Mouse (Mus musculus) liver, embryonic 16.5 days (tissue): ENCODE measurements around the gene Gm47959. TPM values are rescaled to one million over a fixed set of nuclear protein-coding genes. Genes with fewer than 3 reads are reported as not detected.

Experiments used
- ATAC-seq: fragments of 200-750 bp; cut with Nextera tagmentation; 2 replicates; pipeline ENCODE4 v1.8.0; 2017; ENCODE audit warnings: low read depth, mild to moderate bottlenecking, moderate number of reproducible peaks, moderate library complexity
- H3K27ac ChIP-seq: fragments of 300-500 bp; sonication (generic); 2 replicates; pipeline ENCODE4 v1.5.1; 2014; ENCODE audit warnings: mild to moderate bottlenecking, low read length
- H3K27me3 ChIP-seq: fragments of 300-500 bp; sonication (generic); 2 replicates; pipeline ENCODE4 v1.6.1; 2014; ENCODE audit warnings: low read depth, low read length, mixed read lengths; ENCODE audit not compliant: control insufficient read depth, insufficient read depth
- H3K36me3 ChIP-seq: fragments of 300-500 bp; sonication (generic); 2 replicates; pipeline ENCODE4 v1.6.1; 2014; ENCODE audit warnings: mild to moderate bottlenecking; ENCODE audit not compliant: control insufficient read depth, insufficient read depth
- H3K4me1 ChIP-seq: fragments of 300-500 bp; sonication (generic); 2 replicates; pipeline ENCODE4 v1.6.1; 2014; ENCODE audit warnings: low read depth, low read length, mixed read lengths; ENCODE audit not compliant: control insufficient read depth
- H3K4me2 ChIP-seq: fragments of 300-500 bp; sonication (generic); 2 replicates; pipeline ENCODE4 v1.6.1; 2014; ENCODE audit warnings: low read depth, low read length, mixed read lengths
- H3K4me3 ChIP-seq: fragments of 300-500 bp; sonication (generic); 2 replicates; pipeline ENCODE4 v1.5.1; 2014; ENCODE audit warnings: low read depth, mild to moderate bottlenecking, low read length
- H3K9ac ChIP-seq: fragments of 300-500 bp; sonication (generic); 2 replicates; pipeline ENCODE4 v1.6.1; 2014; ENCODE audit warnings: low read depth, low read length
- H3K9me3 ChIP-seq: fragments of 300-500 bp; sonication (generic); replicated peaks from 2 replicates; pipeline ENCODE4 v1.6.1; 2016; ENCODE audit warnings: low read length; ENCODE audit not compliant: control insufficient read depth
- WGBS: fragments of 180-500 bp; shearing (Covaris S2); extraction: QIAGEN DNeasy Blood & Tissue Kit; methylation state at CpG from one replicate; pipeline ENCODE4 v1.1.7; 2014; ENCODE audit not compliant: insufficient replicate concordance; 5-methylcytosine and 5-hydroxymethylcytosine counted together
- polyA plus RNA-seq: library from polyadenylated mRNA; unstranded; fragments of >200 nt; fragmentation: Nextera tagmentation; extraction: Ambion mirVana; gene quantifications from 2 replicates; pipeline ENCODE4 v1.2.1, GENCODE M21; 2015

Gm47959 gene
- polyA plus RNA-seq, 1 experiment from 2014 or later, result not detected

DNA sequence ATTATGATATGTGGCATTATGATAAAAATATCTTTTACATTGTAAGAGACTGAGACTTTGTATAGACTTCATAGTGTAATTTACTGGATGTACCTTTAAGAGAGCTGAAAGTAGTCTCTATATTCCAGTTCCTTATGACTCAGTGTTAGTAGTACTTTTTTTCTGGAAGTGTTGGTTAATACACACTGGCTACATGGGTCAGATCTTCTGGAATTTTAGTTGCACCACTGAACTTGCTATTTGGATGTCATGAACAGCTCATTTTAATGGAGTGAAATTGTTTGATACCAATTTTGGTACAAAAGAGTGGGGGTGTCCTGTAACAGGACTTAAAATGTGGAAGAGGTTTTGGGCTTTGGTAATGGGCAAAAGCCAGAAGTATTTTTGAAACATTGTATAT is 22.5 kb upstream of the Gm47959 start:
- ATAC-seq, result no peak
- no peak overlapping the region for H3K9ac ChIP-seq
- H3K4me2 ChIP-seq, result no peak overlapping the region
- H3K4me3 ChIP-seq, result no peak overlapping the region
- no peaks in the 10 kb centered on the region for H3K9me3 ChIP-seq
- no peaks in the 10 kb centered on the region for H3K27me3 ChIP-seq
- no peak overlapping the region for H3K27ac ChIP-seq
- no peaks in the 10 kb centered on the region for H3K4me1 ChIP-seq
- no peaks in the 10 kb centered on the region for H3K36me3 ChIP-seq

DNA sequence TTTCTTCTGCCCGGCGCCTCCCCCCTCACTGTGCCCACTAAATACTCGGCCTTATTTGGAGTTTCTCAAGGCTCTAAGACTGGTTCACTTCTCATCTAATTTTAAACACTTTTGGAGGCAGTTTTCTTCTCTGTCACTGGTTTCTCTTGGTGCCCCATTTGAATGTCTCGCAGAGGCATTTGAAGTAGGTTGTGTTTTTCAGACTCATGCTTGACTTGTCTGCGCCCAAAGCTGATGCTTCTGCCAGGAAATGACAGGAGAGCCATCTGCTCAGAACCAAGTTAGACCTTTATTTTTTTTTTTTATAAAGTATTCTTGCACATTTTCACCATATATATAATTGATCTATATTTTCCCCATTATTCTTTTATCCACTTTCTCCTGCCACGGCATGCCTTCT is 13.6 kb upstream of the Gm47959 start:
- H3K36me3 ChIP-seq, result no peaks in the 10 kb centered on the region
- ATAC-seq, result no peak
- no peak overlapping the region for H3K4me2 ChIP-seq
- 71% methylated on average over 6 of the region's 6 CpGs for WGBS
- no peak overlapping the region for H3K27ac ChIP-seq
- H3K27me3 ChIP-seq, result no peaks in the 10 kb centered on the region
- H3K9ac ChIP-seq, result no peak overlapping the region
- H3K4me3 ChIP-seq, result no peak overlapping the region
- H3K4me1 ChIP-seq, result no peaks in the 10 kb centered on the region
- peaks cover 4% of the 10 kb centered on the region; the same call in 1 of the 2 replicates for H3K9me3 ChIP-seq

DNA sequence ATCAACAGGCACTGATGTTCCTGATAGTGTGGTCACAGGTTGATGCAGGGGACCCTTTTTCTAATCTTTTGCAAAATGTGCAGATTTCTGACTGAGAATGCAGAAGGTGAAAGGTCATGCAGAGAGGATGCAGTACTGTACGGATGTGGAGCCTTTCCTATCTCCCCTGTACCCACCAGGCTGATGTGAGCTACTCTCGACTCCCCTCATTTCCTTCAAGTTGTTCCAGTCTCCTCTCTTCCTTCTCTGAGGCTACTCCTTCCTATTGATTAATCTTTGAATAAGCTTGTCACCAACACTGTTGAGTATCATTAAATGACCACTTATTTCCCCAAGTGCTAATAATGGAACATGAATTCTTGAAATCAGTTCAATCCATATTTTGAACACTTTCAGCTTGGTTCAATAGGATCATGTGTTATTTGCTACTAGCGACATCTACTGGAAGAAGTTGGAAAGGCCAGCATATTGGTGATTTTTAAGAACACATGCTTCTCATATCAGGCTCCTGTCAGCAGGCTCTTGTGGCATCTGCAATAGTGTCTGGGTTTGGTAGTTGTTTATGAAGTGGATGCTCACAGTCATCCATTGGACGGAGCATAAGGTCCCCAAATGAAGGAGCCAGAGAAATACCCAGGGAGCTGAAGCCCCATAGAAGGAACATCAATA is 12.7 kb upstream of the Gm47959 start:
- H3K4me1 ChIP-seq, result no peaks in the 10 kb centered on the region
- H3K27me3 ChIP-seq, result no peaks in the 10 kb centered on the region
- no peak overlapping the region for H3K27ac ChIP-seq
- H3K4me2 ChIP-seq, result no peak overlapping the region
- H3K36me3 ChIP-seq, result no peaks in the 10 kb centered on the region
- H3K4me3 ChIP-seq, result no peak overlapping the region
- H3K9me3 ChIP-seq, result peaks cover 4% of the 10 kb centered on the region; the same call in 1 of the 2 replicates
- H3K9ac ChIP-seq, result no peak overlapping the region
- WGBS, result 20% methylated on average over 4 of the region's 4 CpGs
- no peak for ATAC-seq

DNA sequence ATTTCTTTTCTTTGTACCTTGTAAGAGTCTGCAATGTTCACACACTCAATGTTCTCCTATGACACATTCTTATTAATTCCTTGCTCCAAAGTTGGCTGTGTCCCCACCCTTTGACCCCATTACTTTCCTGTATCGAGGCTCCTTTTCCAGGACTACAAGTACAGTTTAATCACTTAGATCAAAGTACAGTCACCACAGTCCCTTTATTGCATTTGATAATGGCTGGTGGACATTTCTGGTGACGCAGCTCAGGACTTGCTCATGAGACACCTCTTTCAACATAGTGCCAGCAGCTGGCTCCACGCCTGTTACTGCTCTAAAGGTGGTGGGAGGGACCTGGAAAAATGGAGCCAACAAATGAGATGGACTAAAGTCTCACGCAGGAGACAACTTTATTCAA is 9.3 kb upstream of the Gm47959 start:
- H3K36me3 ChIP-seq, result no peaks in the 10 kb centered on the region
- H3K27ac ChIP-seq, result no peak overlapping the region
- no peak overlapping the region for H3K4me3 ChIP-seq
- no peak overlapping the region for H3K9ac ChIP-seq
- no peaks in the 10 kb centered on the region for H3K4me1 ChIP-seq
- no peaks in the 10 kb centered on the region for H3K27me3 ChIP-seq
- 47% methylated on average over 4 of the region's 4 CpGs for WGBS
- H3K4me2 ChIP-seq, result no peak overlapping the region
- ATAC-seq, result no peak
- no peaks in the 10 kb centered on the region for H3K9me3 ChIP-seq

DNA sequence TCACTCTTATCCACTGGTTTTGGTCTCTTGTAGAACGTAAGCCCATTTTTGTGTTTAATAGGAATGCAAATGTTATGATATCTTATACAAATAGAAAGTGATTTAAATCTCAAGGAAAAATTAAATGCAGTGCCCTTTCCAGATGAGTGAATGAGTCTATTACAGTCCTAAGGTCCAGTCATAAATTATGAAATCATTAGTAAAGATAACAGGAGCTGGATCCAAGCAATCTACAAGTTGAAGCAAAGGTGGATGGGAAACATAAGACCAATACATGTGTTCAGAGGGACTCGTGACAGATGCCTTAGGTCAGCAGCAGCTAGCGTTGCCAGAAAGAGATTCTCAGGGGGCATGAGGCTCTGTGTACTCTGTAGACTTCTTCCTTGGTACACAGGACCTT is 8.8 kb upstream of the Gm47959 start:
- ATAC-seq, result no peak
- Histone ChIP-seq H3K4me1 (no peaks in the 10 kb centered on the region), H3K27ac (no peak overlapping the region), H3K36me3 (no peaks in the 10 kb centered on the region), H3K4me3 (no peak overlapping the region), H3K27me3 (no peaks in the 10 kb centered on the region), H3K9me3 (no peaks in the 10 kb centered on the region), H3K4me2 (no peak overlapping the region), H3K9ac (no peak overlapping the region)
- WGBS, result 60% methylated on average over 3 of the region's 3 CpGs

DNA sequence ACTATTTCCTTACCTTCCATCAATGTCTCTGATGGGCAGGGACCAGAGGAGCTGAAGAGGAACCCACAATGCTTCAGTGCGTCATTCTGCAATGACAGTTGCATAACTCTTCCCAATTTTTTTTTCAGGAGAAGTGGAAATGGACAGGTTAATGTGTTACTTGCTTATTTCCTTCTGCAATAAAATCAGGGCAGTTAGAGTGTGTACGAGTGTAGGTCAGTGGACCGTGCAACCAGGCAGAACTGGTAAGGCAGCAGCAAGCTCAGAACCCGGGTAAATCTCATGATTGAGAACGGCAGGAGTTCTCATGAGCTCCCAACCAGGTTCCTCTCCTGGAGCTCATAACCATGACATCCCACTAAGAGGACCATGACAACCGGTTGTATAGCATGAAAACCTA is 8.3 kb upstream of the Gm47959 start:
- ATAC-seq, result no peak
- H3K4me2 ChIP-seq, result no peak overlapping the region
- no peak overlapping the region for H3K4me3 ChIP-seq
- H3K27me3 ChIP-seq, result no peaks in the 10 kb centered on the region
- H3K36me3 ChIP-seq, result no peaks in the 10 kb centered on the region
- H3K9me3 ChIP-seq, result no peaks in the 10 kb centered on the region
- H3K27ac ChIP-seq, result no peak overlapping the region
- 58% methylated on average over 6 of the region's 6 CpGs for WGBS
- H3K9ac ChIP-seq, result no peak overlapping the region
- no peaks in the 10 kb centered on the region for H3K4me1 ChIP-seq

DNA sequence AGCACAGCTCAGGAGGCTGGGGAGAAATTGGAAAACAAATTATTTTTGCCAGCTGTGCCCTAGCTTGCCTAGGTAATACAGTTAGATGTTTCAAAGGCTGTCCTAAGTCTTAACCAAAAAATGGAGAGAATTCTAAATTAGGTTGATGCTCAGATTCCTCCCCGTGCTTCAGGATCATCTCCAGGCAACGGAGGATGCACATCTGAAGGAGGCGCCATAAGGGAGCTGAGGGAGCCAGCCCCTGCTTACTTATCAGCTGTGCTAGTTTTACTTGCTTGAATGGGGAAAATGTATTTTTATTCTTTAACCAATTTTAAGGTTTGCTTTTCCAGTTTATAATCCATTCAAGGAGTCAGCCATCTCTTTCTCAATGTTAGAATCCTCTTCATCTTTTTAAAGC is 6.4 kb upstream of the Gm47959 start:
- Histone ChIP-seq H3K27ac (no peak overlapping the region), H3K4me3 (no peak overlapping the region)
- 65% methylated on average over 3 of the region's 3 CpGs for WGBS

DNA sequence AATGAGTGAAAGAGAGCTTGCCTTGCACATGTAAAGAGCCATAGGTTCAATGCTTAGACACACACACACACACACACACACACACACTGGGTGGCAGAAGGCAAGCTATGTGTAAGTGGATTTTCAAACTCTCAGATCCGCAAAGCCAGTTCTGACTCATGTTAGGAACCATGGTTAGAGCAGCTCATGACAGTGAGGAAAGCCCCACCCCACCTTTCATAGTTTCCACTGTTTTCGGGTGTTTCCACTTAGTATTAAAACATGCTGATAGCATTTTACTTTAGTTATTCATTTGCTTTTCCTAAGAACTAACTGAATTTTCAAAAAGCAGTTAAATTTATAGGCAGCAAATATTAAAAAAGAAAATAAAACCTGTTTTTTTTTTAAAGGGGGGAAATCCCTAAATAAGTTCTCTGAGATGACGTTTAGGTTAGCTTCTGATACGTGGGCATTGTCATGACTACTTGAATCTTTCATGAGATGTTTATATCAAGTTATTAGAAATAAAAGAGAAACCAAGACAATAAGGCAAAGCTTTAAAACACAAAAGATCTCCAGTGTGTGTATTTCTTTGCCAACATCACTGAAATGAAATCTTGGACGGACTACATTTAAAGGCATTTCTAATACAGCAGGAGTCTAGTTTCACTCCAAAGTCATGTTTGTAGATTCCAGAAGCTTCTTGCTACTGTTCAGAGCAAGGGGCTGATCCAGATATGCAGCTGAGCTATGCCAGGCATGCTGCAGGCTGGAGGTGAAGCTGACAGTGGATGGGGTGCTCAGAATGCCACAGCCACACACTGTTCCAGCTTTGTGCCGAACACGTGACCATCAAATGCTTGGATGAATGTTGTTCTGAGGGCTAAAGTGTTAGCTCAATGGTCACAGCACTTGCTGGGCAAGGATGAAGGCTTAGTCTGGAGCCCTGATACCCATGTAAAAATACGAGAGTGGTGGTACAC is 6.2 kb downstream of the Gm47959 start:
- WGBS, result 54% methylated on average over 8 of the region's 8 CpGs
- H3K27ac ChIP-seq, result no peak overlapping the region

More for the DNA sequence above, 6.4 kb upstream of the Gm47959 start:
- Histone ChIP-seq H3K9ac (no peak overlapping the region), H3K9me3 (no peaks in the 10 kb centered on the region), H3K36me3 (no peaks in the 10 kb centered on the region), H3K4me1 (no peaks in the 10 kb centered on the region), H3K27me3 (no peaks in the 10 kb centered on the region), H3K4me2 (no peak overlapping the region)
- no peak for ATAC-seq

DNA sequence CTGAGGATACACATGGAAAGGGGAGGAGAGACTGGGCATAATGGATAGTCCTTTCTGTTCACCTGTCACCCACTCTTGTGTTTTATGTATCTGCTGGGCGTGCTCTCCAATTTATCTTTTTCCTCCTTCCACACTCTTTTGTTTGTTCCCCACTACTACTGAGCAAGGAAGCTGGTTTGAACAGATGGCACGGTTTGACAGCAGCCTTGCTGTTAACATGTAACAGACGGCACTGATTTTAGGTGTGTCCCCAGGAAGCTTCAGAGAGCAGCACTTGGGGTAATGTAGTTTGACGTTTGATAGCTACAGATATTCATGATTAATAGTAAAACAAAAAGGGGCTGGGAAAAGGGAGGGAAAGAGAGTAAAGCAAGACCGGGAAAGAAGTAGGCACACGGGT is 7.1 kb downstream of the Gm47959 start:
- Histone ChIP-seq H3K9me3 (no peaks in the 10 kb centered on the region), H3K36me3 (no peaks in the 10 kb centered on the region), H3K4me2 (no peak overlapping the region), H3K27ac (no peak overlapping the region), H3K4me3 (no peak overlapping the region), H3K27me3 (no peaks in the 10 kb centered on the region), H3K4me1 (no peaks in the 10 kb centered on the region), H3K9ac (no peak overlapping the region)
- 53% methylated on average over 6 of the region's 6 CpGs for WGBS
- ATAC-seq, result no peak

More for the DNA sequence above, 6.2 kb downstream of the Gm47959 start:
- no peak for ATAC-seq
- no peak overlapping the region for H3K4me2 ChIP-seq
- H3K4me1 ChIP-seq, result no peaks in the 10 kb centered on the region
- H3K9ac ChIP-seq, result no peak overlapping the region
- H3K9me3 ChIP-seq, result no peaks in the 10 kb centered on the region
- no peaks in the 10 kb centered on the region for H3K27me3 ChIP-seq
- no peaks in the 10 kb centered on the region for H3K36me3 ChIP-seq
- H3K4me3 ChIP-seq, result no peak overlapping the region
